Mouse (Mus musculus) cerebellum, postnatal 4 days (tissue): ENCODE results near the gene Map1b.

ENCODE experiments used
- DNase-seq, 2 experiments: peaks; one replicate each; pipeline ENCODE4 v3.0.0; 2022; ENCODE audit warnings: low spot score in 2 of 2, mixed read lengths in 1 of 2

Map1b gene

GRCm38 (mm10) chr13:99447403-99448199 lies 68.7 kb downstream of the Map1b start:
- no peak for DNase-seq

- no peak for DNase-seq
Observed at GRCm38 (mm10) chr13:99447002-99447401, 69.3 kb downstream of the Map1b start.

DNA sequence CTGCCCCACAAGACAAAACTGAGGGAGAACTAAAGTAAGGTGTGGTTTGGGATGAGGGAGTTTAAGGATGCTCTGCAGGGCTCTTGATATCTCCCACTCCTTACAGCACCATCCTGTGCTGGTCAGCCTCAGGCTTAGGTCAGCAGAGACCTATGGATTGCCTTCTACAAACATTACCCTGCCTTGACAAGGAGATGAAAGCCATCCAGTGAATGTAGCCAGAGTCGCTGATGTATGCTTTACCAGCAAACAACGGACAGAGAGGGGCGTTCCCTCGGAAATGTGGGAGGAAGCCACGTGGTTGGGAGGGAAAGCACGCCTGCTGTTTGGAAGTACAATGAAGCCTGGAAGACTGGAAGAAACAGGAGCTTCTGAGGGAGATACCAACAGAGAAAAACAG lies 71.5 kb downstream of the Map1b start:
- DNase-seq, result no peak

DNA sequence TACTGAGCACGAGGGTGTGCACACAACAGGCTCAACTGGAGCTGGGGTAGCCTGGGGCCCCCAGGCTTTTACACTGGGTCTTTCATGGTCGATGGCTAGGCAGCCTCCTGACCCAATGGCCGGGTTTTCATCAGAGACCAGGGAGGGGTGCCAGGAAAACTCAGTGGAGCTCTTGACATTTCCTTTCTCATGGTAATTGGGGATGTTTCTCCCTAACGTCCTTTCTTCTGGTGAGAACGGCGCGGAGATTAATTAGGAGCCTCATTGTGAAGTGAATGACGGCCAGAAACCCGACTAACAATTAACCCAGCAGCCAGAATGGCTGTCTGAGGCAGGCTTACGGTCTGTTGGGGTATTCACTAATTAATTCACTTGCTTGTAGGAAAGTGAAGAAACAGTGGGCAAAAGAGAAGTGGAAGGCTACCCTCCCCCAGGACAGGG lies 71.9 kb downstream of the Map1b start:
- DNase-seq, result peak in 1 of 2 experiments; percentile 55

GRCm38 (mm10) chr13:99443484-99444175 lies 72.7 kb downstream of the Map1b start:
- peak in 1 of 2 experiments; percentile 25 for DNase-seq

GRCm38 (mm10) chr13:99442434-99443249 lies 73.7 kb downstream of the Map1b start:
- DNase-seq, result no peak

- no peak for DNase-seq
Observed at GRCm38 (mm10) chr13:99441700-99442433, 74.5 kb downstream of the Map1b start.

DNA sequence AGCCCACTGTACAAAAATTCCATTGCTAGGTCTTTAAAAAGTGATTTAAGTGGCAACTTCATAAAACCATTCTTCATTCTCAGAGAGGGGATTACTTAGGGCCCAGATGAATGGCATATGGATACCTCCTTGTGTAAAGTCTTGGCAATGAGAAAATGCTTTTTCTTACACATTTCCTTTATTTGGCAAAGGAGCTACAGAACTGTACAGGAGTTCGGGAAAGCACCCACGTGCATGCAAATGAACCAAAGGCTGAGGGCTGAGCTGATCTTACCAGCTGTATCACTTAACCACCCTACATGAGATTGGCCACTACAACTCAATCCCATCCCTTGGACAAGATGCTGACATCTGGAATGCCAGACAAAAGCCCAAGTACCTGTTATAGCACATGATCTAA lies 76.1 kb downstream of the Map1b start:
- DNase-seq, result no peak

DNA sequence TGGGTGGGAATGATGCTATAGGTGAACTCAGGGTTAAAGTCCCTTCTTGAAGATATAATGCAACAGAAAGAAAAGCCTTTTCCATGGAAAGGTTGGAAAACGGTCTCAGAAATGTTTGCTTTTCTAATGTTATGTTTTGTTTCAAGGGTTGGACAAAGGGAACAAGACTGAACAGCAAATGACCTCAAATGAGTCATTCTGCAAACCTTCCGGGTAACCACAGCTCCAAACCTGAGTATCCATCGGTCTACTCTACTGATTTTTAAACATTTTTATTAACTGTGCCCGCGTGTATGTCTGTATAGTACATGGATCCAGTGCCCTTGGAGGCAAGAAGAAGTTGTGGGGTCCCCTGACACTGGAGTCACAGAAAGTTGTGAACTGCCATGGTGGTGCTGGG lies 77.0 kb downstream of the Map1b start:
- DNase-seq, result no peak

GRCm38 (mm10) chr13:99437051-99437450 lies 79.3 kb downstream of the Map1b start:
- no peak for DNase-seq

- no peak for DNase-seq
Observed at GRCm38 (mm10) chr13:99434494-99434893, 81.8 kb downstream of the Map1b start.

- no peak for DNase-seq
Observed at GRCm38 (mm10) chr13:99433068-99434008, 83.0 kb downstream of the Map1b start.

GRCm38 (mm10) chr13:99423581-99423980 lies 92.8 kb downstream of the Map1b start:
- no peak for DNase-seq

- DNase-seq, result no peak
Observed at GRCm38 (mm10) chr13:99416601-99417000, 99.7 kb downstream of the Map1b start.

- no peak for DNase-seq
Observed at GRCm38 (mm10) chr13:99414352-99414742, 102.0 kb downstream of the Map1b start.

GRCm38 (mm10) chr13:99413481-99414351 lies 102.6 kb downstream of the Map1b start:
- DNase-seq, result no peak

GRCm38 (mm10) chr13:99412477-99413080 lies 103.8 kb downstream of the Map1b start:
- DNase-seq, result no peak

- no peak for DNase-seq
Observed at GRCm38 (mm10) chr13:99411761-99412160, 104.6 kb downstream of the Map1b start.
